Comparison of ENCODE assay signal across 8 mouse cellular contexts in genomic region chr2:131352747-131353563, GRCm38 (mm10). TPM values are rescaled to one million over a fixed set of nuclear protein-coding genes. Genes with fewer than 3 reads are reported as not detected.
A peak's percentile ranks its signal among the peaks of the same experiment; 100 is the strongest.
DNase-seq lines count a peak whose midpoint lies in the region; ATAC-seq lines count a peak whose summit lies in the region.

TSS of gene Rnf24 (minus strand) at chr2:131352892.

- H3K27ac ChIP-seq in hindbrain, embryonic 14.5 days: peak within 1 kb of the TSS; percentile 98

- H3K4me2 ChIP-seq in hindbrain, embryonic 14.5 days (replicated peaks): peak within 1 kb of the TSS; percentile 77

- H3K36me3 ChIP-seq in hindbrain, embryonic 14.5 days (replicated peaks; ENCODE audit: control insufficient read depth, insufficient read depth): no peaks in the 10 kb centered on the region

- H3K9ac ChIP-seq in hindbrain, embryonic 14.5 days: peak within 1 kb of the TSS; percentile 98

- peaks cover 19% of the 10 kb centered on the region for H3K4me1 ChIP-seq in hindbrain, embryonic 14.5 days (replicated peaks; ENCODE audit: control insufficient read depth, insufficient read depth, low read length)

- no peaks in the 10 kb centered on the region for H3K9me3 ChIP-seq in hindbrain, embryonic 14.5 days (ENCODE audit: control insufficient read depth, low read length)

- no peaks in the 10 kb centered on the region for H3K27me3 ChIP-seq in hindbrain, embryonic 14.5 days (ENCODE audit: control insufficient read depth, insufficient read depth, low read length)

- 2% methylated on average over 53 of the region's 54 CpGs for WGBS in hindbrain, embryonic 14.5 days

- DNase-seq in NIH3T3 (ENCODE audit: low read depth): peak; percentile 98
- DNase-seq in cerebellum, postnatal 10 days: peak; percentile 100
- peak; percentile 94 to 97 for DNase-seq in frontal cortex, postnatal 14 days (ENCODE audit: low spot score in 2 of 2)
- peak; percentile 97 for DNase-seq in hindbrain, embryonic 14.5 days (ENCODE audit: low spot score)
- peak; percentile 98 to 99 for DNase-seq in layer of hippocampus, postnatal 36 days
- peak; percentile 99 for DNase-seq in lung, postnatal 36 days
- peak; percentile 97 for DNase-seq in retina, postnatal 1 day
- DNase-seq in urinary bladder, adult 18-20 months (ENCODE audit: low spot score in 2 of 2): peak; percentile 97

- peak within 1 kb of the TSS; percentile 90 for H3K4me3 ChIP-seq in hindbrain, embryonic 14.5 days (replicated peaks; ENCODE audit: low read length)

- ATAC-seq in hindbrain, embryonic 14.5 days (ENCODE audit: low FRiP score): peak; percentile 97

RNA-seq across cellular contexts. Expression of gene Rnf24, which starts in this region (rescaled TPM):
- polyA plus RNA-seq in hindbrain, embryonic 14.5 days (2014; fragmentation: Nextera tagmentation; extraction: Ambion mirVana): 17.4 and 18.0 TPM in 2 replicates
- total RNA-seq in layer of hippocampus, postnatal 36 days (2021): 10 to 100 TPM; 28.3 to 29.5 TPM

Comparison
In these comparisons a context has a peak if more than half of its experiments do, and no peak if none do; other contexts are left out.
1. Peak in every context shown above with its lines: DNase-seq, ATAC-seq, H3K4me3 ChIP-seq and H3K27ac ChIP-seq.